8 mouse cellular contexts compared by ENCODE assay signal in the genomic region with DNA sequence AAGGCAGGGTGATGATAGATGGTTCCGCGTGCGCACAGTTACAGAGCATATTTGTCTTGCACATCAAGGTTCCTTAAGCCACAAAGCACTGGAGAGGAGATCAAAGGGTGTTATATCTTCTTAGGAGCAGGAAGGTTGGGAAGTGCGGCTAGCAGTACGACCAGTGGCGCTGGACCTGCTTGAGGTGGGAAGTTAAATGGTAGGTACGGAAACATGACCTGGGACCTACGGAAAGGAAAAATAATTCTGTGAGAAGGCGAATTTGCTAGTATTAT.
A peak's percentile ranks its signal among the peaks of the same experiment; 100 is the strongest.
DNase-seq lines count a peak whose midpoint lies in the region; ATAC-seq lines count a peak whose summit lies in the region.

No protein-coding gene starts in this region.

- peak overlapping the region; percentile 94 for H3K9ac ChIP-seq in forebrain, embryonic 16.5 days (replicated peaks; ENCODE audit: low read depth, low read length)
- no peak overlapping the region for H3K9ac ChIP-seq in liver, embryonic 11.5 days (ENCODE audit: low read depth, low read length)
- no peak overlapping the region for H3K9ac ChIP-seq in stomach, embryonic 15.5 days

- peak overlapping the region; percentile 56 for H3K4me3 ChIP-seq in forebrain, embryonic 16.5 days (replicated peaks; ENCODE audit: low read length)
- peak overlapping the region; percentile 30 for H3K4me3 ChIP-seq in liver, embryonic 11.5 days (ENCODE audit: low read depth, low read length)
- H3K4me3 ChIP-seq in stomach, embryonic 15.5 days (replicated peaks): peak overlapping the region; percentile 47

- H3K4me2 ChIP-seq in forebrain, embryonic 16.5 days (ENCODE audit: low read length): peak overlapping the region; percentile 88
- H3K4me2 ChIP-seq in liver, embryonic 11.5 days: peak overlapping the region; percentile 55
- peak overlapping the region; percentile 89 for H3K4me2 ChIP-seq in stomach, embryonic 15.5 days

- peaks cover 38% of the 10 kb centered on the region for H3K4me1 ChIP-seq in forebrain, embryonic 16.5 days (replicated peaks; ENCODE audit: control insufficient read depth, insufficient read depth, low read length)
- no peaks in the 10 kb centered on the region for H3K4me1 ChIP-seq in liver, embryonic 11.5 days (replicated peaks; ENCODE audit: control insufficient read depth, insufficient read depth, low read length)
- H3K4me1 ChIP-seq in stomach, embryonic 15.5 days: peaks cover 5% of the 10 kb centered on the region; the same call in 1 of the 2 replicates

- ATAC-seq in forebrain, embryonic 16.5 days: peak; percentile 1
- ATAC-seq in liver, embryonic 11.5 days (replicated peaks; ENCODE audit: low FRiP score): 0 out of 2 replicates have a peak, but pooled peaks have one; percentile 1
- no peak for ATAC-seq in stomach, embryonic 15.5 days (ENCODE audit: insufficient read depth, low FRiP score, low read depth)

- no peaks in the 10 kb centered on the region for H3K9me3 ChIP-seq in forebrain, embryonic 16.5 days (ENCODE audit: control insufficient read depth, low read length)
- no peaks in the 10 kb centered on the region for H3K9me3 ChIP-seq in liver, embryonic 11.5 days (ENCODE audit: control insufficient read depth, low read length)
- no peaks in the 10 kb centered on the region for H3K9me3 ChIP-seq in stomach, embryonic 15.5 days

- peak overlapping the region; percentile 100 for H3K27ac ChIP-seq in forebrain, embryonic 16.5 days (ENCODE audit: low read length)
- H3K27ac ChIP-seq in liver, embryonic 11.5 days (ENCODE audit: low read depth, low read length): no peak overlapping the region
- peak overlapping the region; percentile 40; the same call in 1 of the 2 replicates for H3K27ac ChIP-seq in stomach, embryonic 15.5 days

- H3K27me3 ChIP-seq in forebrain, embryonic 16.5 days (replicated peaks; ENCODE audit: control insufficient read depth, insufficient read depth, low read length): no peaks in the 10 kb centered on the region
- peaks cover 61% of the 10 kb centered on the region for H3K27me3 ChIP-seq in liver, embryonic 11.5 days (replicated peaks; ENCODE audit: control insufficient read depth, insufficient read depth, low read length)
- peaks cover 29% of the 10 kb centered on the region for H3K27me3 ChIP-seq in stomach, embryonic 15.5 days (replicated peaks)

- no peaks in the 10 kb centered on the region for H3K36me3 ChIP-seq in forebrain, embryonic 16.5 days (ENCODE audit: control insufficient read depth, insufficient read depth)
- no peaks in the 10 kb centered on the region for H3K36me3 ChIP-seq in liver, embryonic 11.5 days (ENCODE audit: control insufficient read depth, insufficient read depth, low read length)
- H3K36me3 ChIP-seq in stomach, embryonic 15.5 days: no peaks in the 10 kb centered on the region

- peak; percentile 31 for DNase-seq in right cerebral cortex, postnatal 4 days
- no peak for DNase-seq in right cerebral cortex, postnatal 14 days
- no peak for DNase-seq in liver, embryonic 11.5 days (ENCODE audit: low spot score)
- no peak for DNase-seq in cerebellum, adult 9-10 months
- no peak for DNase-seq in embryo, embryonic 9.5 days (ENCODE audit: extremely low spot score)
- DNase-seq in lung, postnatal 14 days: no peak

- WGBS in forebrain, embryonic 16.5 days: under 1% methylated on average over 9 of the region's 9 CpGs
- 1% methylated on average over 9 of the region's 9 CpGs for WGBS in liver, embryonic 11.5 days
- WGBS in stomach, embryonic 15.5 days: under 1% methylated on average over 9 of the region's 9 CpGs
